Mouse (Mus musculus) spleen, postnatal 36 days (tissue): ENCODE results near the gene Cyb561d2.
A peak's percentile ranks its signal among the peaks of the same experiment; 100 is the strongest.
"Not testable (repeated sequence)": the region's sequence is repeated elsewhere in the genome, so short reads cannot be mapped to it uniquely, and the experiment has no call there.

Experiments used
- DNase-seq, 2 experiments: peaks; one replicate each; pipeline ENCODE4 v3.0.0; 2022; ENCODE audit warnings: low spot score in 2 of 2, mixed read lengths in 1 of 2

The Cyb561d2 gene

DNA sequence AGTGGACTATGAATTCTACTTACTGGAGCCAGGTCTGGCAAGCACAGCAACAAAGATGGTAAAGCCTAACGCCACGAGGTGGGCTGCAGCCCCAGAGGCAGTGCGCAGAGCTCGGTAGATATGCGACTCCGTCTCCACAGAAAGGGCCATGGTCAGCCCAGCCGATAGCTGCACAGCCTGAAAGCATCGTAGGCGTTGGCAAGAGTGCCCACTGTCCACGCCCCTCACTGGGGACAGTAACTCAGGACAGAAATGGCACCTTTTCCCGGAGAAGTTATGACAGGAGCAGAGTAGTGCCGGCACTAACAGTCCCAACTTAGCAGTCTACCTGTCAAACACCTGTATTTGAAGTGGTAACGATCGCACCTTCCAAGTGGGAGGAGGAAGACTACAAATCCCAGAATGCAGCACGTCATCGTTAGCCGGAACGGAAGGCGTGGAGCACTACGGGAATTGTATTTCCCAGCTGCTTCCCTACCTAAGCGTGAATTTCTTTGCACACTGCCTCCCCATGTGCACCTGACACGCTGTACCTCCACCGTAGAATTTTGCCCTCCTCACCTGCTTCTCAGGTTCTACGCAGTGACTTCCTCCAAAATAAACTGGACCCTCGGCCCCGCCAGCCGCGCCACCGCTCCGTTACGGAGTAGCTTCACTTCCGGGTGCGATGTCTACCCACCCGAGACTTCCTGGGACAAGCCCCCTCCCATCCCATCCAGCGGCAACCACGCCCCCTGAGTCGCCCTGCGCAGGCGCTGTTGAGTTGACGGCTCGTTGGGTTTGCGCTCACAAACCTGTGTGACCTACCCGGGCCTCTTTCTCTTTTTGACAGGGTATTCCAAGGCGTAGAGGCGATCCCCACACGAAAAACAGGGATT, at the start of gene Cyb561d2, which contains the start of gene Nprl2:
Gene Cyb561d2 (minus strand): TSS at position 720 of the 878 bp plus-strand sequence.
Gene Nprl2 (plus strand): TSS at position 753 of the 878 bp plus-strand sequence.
- DNase-seq = peak; percentile 94

DNA sequence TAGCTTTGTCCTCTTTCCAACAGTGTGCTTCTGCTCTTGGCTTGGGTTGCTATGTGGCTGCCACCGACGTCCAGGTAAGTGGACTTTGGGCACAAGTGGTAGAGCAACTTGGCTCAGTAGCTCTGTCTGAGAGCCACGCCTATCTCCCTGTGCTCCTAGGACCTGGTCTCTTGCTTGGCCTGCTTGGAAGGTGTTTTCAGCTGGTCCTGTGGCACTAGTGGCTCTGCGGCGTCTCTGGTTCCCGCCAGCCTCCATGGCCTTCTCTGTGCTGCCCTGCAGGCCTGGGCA, 48.7 kb upstream of the Cyb561d2 start:
- DNase-seq = no peak

DNA sequence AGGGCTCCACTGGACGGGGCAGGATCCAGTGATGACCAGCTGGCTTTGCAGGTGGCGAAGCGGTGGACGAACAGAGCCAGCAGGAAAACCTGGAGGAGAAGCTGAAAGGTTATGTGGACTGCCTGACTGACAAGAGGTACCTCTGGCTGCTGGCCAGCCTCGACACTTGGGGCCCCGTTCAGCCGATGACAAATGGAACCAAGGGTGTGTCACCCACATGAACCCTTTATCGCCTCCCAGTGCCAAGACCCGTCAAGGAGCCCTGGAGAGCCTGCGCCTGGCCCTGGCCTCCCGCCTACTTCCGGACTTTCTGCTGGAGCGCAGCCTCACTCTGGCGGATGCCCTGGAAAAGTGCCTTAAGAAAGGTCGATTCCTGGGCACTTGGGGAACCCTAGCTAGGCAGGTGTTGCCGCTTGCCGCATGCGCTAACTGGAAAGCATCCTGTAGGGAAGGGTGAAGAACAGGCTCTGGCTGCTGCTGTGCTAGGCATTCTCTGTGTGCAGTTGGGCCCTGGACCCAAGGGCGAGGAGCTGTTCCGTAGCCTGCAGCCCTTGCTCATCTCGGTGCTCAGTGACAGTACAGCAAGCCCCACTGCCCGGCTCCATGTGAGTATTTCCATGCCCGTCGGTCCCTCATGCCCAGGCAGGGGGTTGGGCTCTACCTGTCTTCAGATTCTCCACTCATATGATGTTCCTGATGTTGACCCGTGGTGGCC, 48.2 kb upstream of the Cyb561d2 start:
- DNase-seq = peak; percentile 60 to 76

DNA sequence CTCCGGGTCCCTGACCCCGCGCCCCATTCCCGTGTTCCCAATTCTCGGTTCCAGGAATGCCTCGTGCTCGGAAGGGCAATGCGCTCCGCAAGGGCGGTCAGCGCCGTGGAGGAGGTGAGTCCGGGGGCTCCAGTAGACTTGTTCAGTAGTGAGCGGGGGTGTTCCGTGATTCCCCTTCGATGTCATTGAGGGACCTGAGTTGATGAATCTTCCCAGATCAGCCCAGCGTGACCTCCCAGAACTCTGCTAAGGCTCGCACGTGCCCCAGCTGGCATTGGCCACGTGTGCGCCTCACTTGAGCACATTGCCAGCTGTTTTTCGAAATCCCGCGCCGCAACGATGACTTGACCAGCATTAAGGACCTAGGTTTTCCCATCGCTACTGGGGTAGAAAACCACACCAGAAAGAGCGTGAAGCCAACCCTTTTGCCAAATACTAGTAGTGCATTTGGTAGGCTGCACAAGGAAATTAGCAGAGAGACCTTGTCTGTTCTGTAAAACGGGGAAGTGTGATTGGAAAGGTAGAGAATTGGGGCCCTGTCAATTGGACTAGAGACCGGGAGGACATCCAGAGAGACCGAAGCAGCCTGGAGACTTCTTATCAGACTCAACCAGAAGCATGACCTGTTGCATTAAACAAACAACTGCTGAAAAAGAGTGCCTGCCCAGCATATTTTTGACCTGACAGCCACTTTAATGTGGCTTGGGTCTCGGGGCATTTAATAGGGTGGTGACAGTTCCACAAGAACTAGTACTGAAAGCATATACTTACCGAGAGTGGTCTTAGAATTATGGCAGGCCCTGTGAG, 46.0 kb upstream of the Cyb561d2 start:
- peak in 1 of 2 experiments; percentile 70 for DNase-seq

DNA sequence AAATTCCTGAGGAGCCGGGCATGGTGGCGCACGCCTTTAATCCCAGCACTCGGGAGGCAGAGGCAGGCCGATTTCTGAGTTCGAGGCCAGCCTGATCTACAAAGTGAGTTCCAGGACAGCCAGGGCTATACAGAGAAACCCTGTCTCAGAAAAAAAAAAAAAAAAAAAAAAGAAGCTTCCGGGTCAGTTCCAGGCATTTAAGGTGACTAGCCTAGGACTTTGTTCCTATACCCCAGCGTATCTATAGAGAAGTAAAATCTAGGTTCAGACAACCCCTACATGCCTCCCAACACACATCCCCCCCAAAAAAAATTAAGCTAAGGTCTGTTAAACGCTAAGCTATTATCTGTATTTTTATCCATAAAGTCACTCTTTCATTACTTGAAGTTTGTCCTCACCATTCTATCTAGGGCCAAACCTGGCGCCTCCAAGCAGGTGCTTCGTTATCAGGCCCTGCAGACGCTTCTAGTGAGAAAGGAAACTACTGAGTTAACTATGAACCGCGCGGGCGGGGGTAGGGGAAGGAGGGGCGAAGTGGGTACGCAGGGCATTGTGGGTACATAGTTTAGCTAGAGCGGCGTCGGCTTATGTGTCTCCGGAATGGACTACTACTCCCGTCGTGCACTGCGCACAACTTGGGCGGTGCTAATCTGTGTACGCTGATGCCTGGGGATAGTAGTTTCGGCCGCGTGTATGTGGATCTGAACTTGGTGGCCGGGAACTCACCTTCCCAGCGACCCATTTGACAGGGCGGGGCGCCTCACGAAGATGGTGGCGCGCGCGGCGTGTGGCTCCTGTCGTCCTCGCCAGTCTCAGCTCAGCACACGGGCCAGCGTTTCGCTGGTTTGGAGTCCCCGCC, 45.2 kb upstream of the Cyb561d2 start, which contains the start of gene Ifrd2:
Gene Ifrd2 (plus strand): TSS at position 669 of the 859 bp plus-strand sequence.
- peak; percentile 99 for DNase-seq

DNA sequence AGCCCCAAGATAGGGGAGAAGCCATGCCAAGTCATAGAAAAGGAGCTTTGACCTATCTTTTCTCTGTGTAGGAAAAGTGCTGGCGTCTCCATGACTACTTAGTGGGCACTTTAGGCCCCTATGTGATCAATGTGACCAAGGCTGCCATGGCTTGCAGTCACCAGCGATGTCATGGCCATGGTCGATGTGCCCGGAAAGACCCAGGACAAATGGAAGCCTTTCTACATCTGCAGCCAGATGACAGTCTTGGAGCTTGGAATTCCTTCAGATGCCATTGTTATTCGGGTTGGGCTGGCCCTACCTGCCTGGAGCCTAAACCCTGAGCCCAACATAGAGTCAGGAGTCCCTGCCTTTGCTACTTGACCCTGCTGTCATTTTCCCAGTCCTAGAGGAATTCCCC, 44.5 kb upstream of the Cyb561d2 start:
- DNase-seq = no peak

DNA sequence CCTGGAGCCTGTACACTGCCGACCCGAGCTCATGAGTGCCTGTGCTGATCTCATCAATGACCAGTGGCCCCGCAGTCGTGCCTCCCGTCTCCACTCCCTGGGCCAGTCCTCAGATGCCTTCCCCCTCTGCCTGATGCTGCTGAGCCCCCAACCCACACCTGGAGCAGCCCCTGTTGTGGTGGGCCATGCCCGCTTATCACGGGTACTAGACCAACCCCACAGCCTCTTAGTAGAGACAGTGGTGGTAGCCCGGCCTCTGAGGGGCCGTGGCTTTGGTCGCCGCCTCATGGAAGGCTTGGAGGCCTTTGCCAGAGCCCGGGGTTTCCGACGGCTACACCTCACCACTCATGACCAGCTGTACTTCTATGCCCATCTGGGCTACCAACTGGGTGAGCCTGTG, 41.2 kb upstream of the Cyb561d2 start:
- DNase-seq = no peak

DNA sequence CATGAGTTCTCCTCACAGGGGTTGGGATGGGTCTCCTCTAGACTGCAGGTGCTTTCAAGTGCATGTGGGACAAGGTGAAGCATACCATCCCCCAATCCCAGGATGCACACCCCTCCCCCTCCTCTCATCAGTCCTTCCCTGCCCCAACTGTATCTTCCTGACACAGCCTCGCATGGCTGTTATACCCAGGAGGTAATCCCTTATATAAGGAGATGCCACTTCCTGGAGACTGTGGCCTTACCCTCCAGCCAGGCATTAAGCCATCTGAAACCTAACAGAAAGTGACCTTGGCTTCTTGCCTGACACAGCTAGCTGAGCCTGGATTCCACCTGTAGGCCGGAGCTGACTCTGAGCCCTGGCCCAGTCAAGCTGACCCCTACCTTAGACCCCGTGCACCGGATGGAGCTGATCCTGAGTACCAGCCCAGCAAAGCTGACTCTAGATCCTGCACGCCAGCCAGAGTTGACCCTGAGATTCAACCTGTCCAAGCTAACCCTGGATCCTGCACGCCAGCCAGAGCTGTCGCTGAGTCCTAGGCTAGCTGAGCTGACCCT, 40.6 kb upstream of the Cyb561d2 start:
- no peak for DNase-seq

DNA sequence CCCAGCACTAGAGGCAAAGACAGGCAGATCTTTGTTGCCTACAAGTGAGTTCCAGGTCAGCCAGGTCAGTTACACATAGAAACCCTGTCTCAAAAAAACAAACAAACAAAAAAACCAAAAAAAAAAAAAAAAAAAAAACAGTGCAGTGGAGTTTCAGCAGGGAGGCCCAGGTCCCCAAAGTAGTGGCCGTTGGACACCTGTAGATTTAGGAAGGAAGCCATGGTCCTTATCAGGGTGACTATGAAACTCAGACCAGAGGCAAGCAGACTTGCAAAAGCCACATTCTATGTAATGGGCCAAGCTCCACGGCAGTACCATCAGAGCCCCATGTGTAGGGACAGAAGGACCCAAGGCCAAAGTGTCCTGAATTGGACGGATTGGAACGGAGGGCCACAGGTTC, 39.6 kb upstream of the Cyb561d2 start:
- DNase-seq = no peak

DNA sequence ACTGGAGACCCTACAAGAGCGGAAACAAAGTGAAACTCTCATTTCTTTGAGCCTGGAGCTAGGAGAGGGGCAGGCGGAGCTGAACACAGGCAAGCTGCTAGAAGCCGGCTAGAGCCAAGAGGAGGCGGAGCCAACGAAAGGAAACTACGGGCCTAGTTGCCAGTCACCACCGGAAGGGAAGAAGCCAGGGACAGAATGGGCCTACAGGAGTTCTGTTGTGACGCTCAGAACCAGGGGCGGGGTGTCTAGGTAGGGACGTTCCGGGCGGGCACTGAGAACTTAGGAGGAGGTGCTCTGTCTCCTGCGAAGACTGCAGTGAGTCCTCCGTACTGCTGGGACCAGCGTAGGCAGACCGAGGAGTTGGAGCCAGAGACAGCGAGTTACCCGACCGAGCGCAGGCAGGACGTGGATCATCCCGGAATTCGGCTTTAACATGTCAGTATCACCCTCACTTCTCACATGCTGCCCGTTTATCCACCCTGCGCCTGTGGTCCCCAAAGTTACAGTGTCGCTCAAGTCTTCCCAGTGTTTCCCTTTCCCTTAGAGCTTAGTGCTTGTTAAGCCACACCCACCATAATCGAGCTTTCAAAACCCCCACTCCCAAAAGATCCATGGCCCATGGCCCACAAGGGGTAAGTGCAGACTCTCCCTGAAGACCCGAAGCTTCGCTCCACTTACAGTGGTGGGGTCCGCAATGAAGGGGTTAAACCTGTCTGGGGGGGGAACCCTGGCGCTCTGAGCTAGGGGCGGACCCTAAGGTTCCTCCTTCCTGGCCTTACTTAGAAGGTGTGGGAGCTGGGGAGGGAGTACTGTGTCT, 38.7 kb upstream of the Cyb561d2 start, which contains the start of gene Hyal3:
Gene Hyal3 (plus strand): TSS at position 318 of the 817 bp plus-strand sequence.
- DNase-seq = peak; percentile 85 to 89

DNA sequence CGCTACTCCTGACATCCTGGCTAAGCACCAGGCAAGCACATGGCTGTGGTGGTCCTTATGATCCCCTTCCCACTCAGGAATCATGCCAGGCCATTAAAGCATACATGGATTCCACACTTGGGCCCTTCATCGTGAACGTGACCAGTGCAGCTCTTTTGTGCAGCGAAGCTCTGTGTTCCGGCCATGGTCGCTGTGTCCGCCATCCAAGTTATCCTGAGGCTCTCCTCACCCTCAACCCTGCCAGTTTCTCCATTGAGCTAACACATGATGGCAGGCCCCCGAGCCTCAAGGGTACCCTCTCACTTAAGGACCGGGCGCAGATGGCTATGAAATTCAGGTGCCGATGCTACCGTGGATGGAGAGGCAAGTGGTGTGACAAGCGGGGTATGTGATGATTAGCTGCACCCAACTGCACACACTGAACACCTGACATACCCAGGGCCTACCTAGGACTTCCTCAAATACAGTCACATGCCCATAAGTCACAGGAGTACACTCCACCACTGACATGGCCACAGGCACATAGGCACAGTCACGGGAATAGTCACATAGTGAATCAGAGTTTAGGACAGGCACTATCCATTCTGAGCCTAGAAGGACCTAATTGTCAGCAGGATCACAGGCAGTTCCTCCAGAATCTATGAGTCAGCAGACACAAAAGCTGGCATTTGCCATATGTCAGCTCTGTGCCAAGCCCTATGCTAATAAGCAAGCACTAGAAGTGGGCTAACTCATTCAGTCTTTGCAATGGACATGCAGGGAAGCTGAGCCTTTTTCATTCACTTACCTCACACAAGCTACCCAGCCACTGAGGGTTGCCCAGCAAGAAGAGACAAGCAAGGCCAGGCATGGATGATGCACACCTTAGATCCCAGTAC, 37.3 kb upstream of the Cyb561d2 start:
- no peak for DNase-seq

DNA sequence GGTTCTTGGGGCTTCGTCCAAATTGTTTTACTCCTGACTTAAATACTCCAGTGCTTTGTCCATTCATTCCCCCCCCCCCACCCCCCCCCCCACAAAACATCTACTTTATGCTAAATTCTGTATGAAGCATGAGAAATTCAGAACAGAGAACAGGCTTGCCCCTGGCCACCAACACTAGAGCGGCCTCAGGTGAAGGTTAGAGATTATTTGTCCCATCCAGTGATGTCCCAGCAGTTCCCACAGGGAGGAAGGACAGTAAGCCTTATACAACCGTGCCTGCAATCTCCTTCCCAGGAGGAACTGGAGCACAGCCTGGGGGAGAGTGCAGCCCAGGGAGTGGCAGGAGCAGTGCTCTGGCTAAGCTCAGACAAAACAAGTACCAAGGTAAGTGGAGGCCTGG, 36.6 kb upstream of the Cyb561d2 start, which contains the start of gene Naa80:
Gene Naa80 (plus strand): TSS at position 301 of the 400 bp plus-strand sequence.
- DNase-seq = no peak

DNA sequence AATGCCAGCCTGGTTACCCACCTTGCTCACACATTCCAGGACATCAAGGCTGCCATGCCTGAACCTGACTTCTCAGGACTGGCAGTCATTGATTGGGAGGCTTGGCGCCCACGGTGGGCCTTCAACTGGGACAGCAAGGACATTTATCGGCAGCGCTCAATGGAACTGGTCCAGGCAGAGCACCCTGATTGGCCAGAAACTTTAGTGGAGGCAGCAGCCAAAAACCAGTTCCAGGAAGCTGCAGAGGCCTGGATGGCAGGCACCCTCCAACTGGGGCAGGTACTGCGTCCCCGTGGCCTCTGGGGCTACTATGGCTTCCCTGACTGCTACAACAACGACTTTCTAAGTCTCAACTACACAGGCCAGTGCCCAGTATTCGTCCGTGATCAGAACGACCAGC, 35.9 kb upstream of the Cyb561d2 start:
- DNase-seq = no peak

DNA sequence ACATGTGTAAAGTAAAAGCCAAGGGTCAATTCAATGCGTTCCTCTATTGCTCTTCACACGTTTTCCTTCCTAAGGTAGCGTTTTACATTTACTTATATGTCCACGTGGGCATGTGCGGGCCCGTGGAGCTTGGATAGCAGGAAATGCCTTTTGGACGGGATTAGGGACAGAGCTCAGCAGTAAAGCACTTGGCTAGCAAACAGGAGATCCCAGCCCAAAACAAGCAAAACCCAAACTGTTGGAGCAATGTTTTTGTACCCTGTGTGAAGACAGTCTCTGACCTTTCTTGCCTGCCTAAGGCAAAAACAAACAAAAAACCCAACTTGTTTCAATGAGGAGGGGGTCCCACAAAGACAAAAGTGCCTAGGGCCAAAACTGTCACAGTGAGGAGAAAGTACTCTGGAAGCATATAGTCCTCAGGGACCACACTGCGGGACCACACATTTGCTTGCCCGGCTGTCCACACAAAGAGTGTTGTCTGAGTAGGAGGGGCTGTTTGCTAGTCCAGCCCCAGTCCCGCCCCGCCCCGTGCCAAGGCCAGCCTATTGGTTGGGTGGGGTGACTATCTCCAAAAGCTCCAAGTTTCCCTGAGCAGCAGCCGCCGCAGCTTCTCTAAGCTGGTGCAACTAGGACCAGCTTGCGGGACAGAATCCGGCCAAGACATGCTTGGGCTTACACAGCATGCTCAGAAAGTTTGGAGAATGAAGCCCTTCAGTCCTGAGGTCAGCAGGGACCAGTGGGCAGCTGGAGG, 34.5 kb upstream of the Cyb561d2 start, which contains the start of gene Hyal1:
Gene Hyal1 (plus strand): TSS at position 571 of the 751 bp plus-strand sequence.
- DNase-seq = peak; percentile 50 to 64

DNA sequence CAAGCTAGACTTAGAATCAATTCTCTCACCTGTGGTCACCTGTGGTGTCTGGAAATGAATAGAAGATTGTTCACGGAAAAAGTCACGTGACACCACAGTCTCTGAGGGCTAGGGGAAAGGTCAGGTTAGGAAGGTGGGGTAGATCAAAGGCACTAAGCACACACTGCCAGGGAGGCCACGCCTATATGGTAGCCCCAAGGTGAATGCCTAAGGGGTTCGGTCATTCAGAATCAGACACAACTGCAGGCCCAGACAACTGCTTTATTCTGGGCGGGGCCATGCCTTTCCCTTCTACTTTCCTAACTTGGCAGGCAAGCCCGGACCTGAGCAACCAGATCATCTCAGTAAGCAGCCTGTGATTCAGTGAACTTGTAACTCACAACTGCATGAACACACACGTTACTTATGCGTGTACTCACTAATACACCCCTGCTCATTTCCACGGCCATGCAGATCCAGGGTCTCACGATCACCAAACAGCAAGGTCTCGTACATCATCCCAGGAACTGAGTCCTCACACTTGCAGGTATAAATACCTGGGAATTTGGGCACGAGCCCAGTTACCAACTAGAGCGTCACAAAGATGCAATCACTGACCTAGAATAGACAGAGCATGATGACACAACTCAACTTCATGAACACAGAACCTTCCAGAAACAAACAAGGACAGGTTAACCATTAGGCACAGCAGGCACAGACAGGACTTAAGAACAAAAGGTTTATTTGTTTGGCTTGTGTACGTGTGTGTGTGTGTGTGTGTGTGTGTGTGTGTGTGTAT, 33.8 kb upstream of the Cyb561d2 start:
- no peak for DNase-seq

DNA sequence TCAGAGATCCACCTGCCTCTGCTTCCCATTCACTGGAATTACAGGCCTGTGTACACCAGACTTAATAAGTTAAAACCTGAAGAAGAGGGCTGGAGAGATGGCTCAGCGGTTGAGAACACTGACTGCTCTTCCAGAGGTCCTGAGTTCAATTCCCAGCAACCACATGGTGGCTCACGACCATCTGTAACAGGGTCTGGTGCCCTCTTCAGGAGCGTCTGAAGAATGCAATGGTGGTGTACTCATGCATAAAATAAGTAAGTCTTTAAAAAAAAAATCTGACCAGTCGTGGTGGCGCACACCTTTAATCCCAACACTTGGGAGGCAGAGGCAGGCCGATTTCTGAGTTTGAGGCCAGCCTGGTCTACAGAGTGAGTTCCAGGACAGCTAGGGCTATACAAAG, 31.8 kb upstream of the Cyb561d2 start:
- DNase-seq = not testable (repeated sequence)

DNA sequence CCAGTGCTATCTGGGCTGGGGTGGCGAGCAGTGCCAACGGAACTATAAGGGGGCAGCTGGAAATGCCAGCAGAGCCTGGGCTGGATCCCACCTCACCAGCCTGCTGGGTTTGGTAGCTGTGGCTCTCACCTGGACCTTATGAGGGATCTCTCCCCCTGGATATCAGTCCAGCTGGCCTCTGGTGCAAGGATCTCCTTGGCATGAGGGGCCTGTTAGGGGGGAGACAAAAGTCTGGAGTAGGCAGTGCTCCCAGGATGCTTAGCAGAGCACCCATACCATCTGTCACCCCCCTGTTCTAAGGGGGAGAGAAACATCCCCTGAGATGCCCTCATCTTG, 30.3 kb upstream of the Cyb561d2 start:
- DNase-seq = no peak
